Mouse (Mus musculus): ENCODE results near the gene Hadha.

DNA sequence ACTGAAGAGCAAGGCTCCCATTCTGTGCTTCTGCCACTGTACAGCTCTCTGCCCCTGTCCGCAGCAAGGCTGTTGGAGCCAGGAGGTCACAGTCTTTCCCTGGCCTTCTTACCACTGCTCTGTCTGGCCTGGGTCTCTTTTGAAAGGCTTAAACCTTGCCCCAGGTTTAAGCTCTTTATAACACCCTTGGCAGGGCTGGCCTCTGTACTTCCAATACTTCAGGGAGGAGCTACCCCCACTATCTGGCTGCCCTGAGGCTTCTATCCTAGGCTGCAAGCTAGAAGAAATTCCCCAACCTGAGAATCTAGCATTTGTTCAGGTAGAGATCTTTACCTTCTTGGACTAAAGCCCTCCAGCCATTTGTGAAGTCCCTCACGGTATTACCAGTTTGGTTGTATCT lies 45.1 kb downstream of the Hadha start:
- TF ChIP-seq CTCF (conservative IDR thresholded peaks at IDR 0.05 in 1 of 2, IDR thresholded peaks at IDR 0.05 in 1 of 2; ENCODE audit: low read depth in 2 of 2, low read length in 2 of 2) (no peak), POLR2A (IDR thresholded peaks at IDR 0.05; ENCODE audit: low read depth, low read length) (no peak), TCF12 (IDR thresholded peaks at IDR 0.05; ENCODE audit: low read depth, low read length) (no peak), MAFK (IDR thresholded peaks at IDR 0.05; ENCODE audit: insufficient replicate concordance, low read length) (no peak), ZKSCAN1 (IDR thresholded peaks at IDR 0.05; ENCODE audit: borderline replicate concordance, low read depth, low read length) (no peak), MAX (IDR thresholded peaks at IDR 0.05; ENCODE audit: low read length) (no peak)

All from CH12.LX (cell line).